21 mouse cellular contexts compared by ENCODE assay signal in the genomic region with DNA sequence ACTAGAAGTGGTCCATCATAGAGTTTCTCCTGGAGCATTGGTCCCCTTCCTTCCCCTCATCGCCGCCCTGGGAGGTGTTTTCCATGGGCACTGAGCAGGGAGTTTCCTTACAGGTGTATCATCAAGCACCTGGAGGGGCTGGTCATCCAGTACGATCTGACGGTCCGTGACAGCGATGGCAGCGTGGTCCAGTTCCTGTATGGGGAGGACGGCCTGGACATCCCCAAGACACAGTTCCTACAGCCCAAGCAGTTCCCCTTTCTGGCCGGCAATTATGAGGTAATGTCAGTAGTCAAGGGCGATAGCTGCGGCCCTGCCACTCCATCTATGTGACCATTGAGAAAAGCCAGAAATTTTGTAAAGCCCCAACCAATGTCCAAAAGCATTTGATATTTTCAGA. TPM values are rescaled to one million over a fixed set of nuclear protein-coding genes. Genes with fewer than 3 reads are reported as not detected.
A peak's percentile ranks its signal among the peaks of the same experiment; 100 is the strongest.
DNase-seq lines count a peak whose midpoint lies in the region; ATAC-seq and TF ChIP-seq lines count a peak whose summit lies in the region.
"Had no signal": no experiment of that assay in that cellular context is flagged by ENCODE, and none has a peak within 500 bp of the region (broad histone marks: within the 10 kb centered on the region; RNA-seq: fewer than 3 reads in every experiment).

No protein-coding gene starts in this region.

- H3K9me3 ChIP-seq in G1E (replicated peaks): no peaks in the 10 kb centered on the region
- H3K9me3 ChIP-seq: embryonic facial prominence, embryonic 13.5 days; forebrain, embryonic 13.5 days; heart, embryonic 12.5 days; hindbrain, embryonic 10.5 days had no signal

- H3K36me3 ChIP-seq in G1E (replicated peaks) (peaks cover 78% of the 10 kb centered on the region), macrophage (ENCODE audit: inconsistent target) (no peaks in the 10 kb centered on the region)

- no peaks in the 10 kb centered on the region for H3K27me3 ChIP-seq in G1E (ENCODE audit: insufficient read depth, low read length)
- H3K27me3 ChIP-seq: CH12.LX; embryonic facial prominence, embryonic 13.5 days; forebrain, embryonic 13.5 days; heart, embryonic 12.5 days had no signal

- H3K4me1 ChIP-seq in G1E (ENCODE audit: insufficient read depth, low read depth, low read length): peaks cover 18% of the 10 kb centered on the region
- H3K4me1 ChIP-seq: forebrain, embryonic 13.5 days; hindbrain, embryonic 10.5 days had no signal

- no peak for ATAC-seq in G1E (ENCODE audit: extremely low read depth, insufficient number of reproducible peaks, low FRiP score, poor library complexity, severe bottlenecking)
- no peak for ATAC-seq in erythroid progenitor cell, adult 5-6 weeks (replicated peaks; ENCODE audit: low FRiP score, poor library complexity, severe bottlenecking)
- ATAC-seq: forebrain, embryonic 13.5 days had no signal

- H3K79me2 ChIP-seq in macrophage (ENCODE audit: inconsistent target): no peaks in the 10 kb centered on the region

- H3K27ac ChIP-seq in macrophage: peak overlapping the region; percentile 41
- H3K27ac ChIP-seq: embryonic facial prominence, embryonic 13.5 days; forebrain, embryonic 13.5 days; heart, adult 2 months; hindbrain, embryonic 10.5 days; hindbrain, embryonic 14.5 days had no signal

- WGBS in macrophage (ENCODE audit: missing documents): 37% methylated on average over 11 of the region's 11 CpGs

- TF ChIP-seq CTCF in G1E (IDR thresholded peaks at IDR 0.05; ENCODE audit: low read depth, low read length): no peak

- H3K4me3 ChIP-seq in G1E (ENCODE audit: low read depth, low read length) (no peak overlapping the region), macrophage (ENCODE audit: inconsistent target) (no peak overlapping the region)
- H3K4me3 ChIP-seq: embryonic facial prominence, embryonic 13.5 days; forebrain, embryonic 13.5 days; heart, adult 2 months; heart, embryonic 12.5 days; hindbrain, embryonic 10.5 days had no signal

- DNase-seq in layer of hippocampus, adult 9-11 months: peak; percentile 38
- DNase-seq in layer of hippocampus, postnatal 25 days (ENCODE audit: extremely low spot score in 1 of 2, low spot score in 1 of 2): no peak
- DNase-seq in G1E (ENCODE audit: low spot score): peak; percentile 11
- peak; percentile 34 to 57 for DNase-seq in monocyte, adult 2 months (ENCODE audit: low read depth in 1 of 2, low spot score in 2 of 2)
- DNase-seq in right cerebral cortex, postnatal 25 days: no peak
- DNase-seq in frontal cortex, postnatal 36 days (ENCODE audit: low spot score in 2 of 2): no peak
- DNase-seq: adrenal gland, adult 8-10 months; adrenal gland, postnatal 36 days; cerebellum, adult 11 months; cerebellum, adult 8-10 months; cerebellum, postnatal 14 days; gastrocnemius, postnatal 36 days; heart, adult 2 months had no signal

RNA-seq across cellular contexts. Expression of a gene that starts 54.7 kb away (rescaled TPM):
- total RNA-seq in layer of hippocampus, postnatal 25 days (2021): 10 to 100 TPM; 31.0 to 35.8 TPM
- total RNA-seq in G1E (2014; fragmentation: Nextera tagmentation) (55.2 and 62.4 TPM in 2 replicates), G1E (2017) (72.1 and 79.5 TPM in 2 replicates)
- polyA plus RNA-seq in G1E (2012) (18.7 and 31.8 TPM in 2 replicates), macrophage (2018) (6.1 to 26.9 TPM (median 16.6 TPM) in 3 replicates)
- total RNA-seq in macrophage (2018; cell fraction: chromatin; rRNA removed): 10 to 100 TPM in 24 of 26 experiments, 1 to 10 TPM in 2; 9.3 to 50.1 (median 26.3) TPM
- 10 to 100 TPM in 11 of 26 experiments, 1 to 10 TPM in 15; 5.5 to 15.6 (median 9.3) TPM for total RNA-seq in macrophage (2018; cell fraction: cytosol; rRNA removed)
- 10 to 100 TPM in 20 of 26 experiments, 1 to 10 TPM in 6; 5.1 to 50.8 (median 13.2) TPM for total RNA-seq in macrophage (2018; cell fraction: nucleus; rRNA removed)
- total RNA-seq in erythroid progenitor cell, adult 5-6 weeks (2015; ENCODE audit: low replicate concordance): 7.9 and 21.4 TPM in 2 replicates
- 5.9 and 6.7 TPM in 2 replicates for total RNA-seq in erythroid progenitor cell, adult 5-6 weeks (2017; ENCODE audit: low replicate concordance)

RNA-seq across cellular contexts. Expression of a gene that starts 55.0 kb away (rescaled TPM):
- 10 to 100 TPM; 63.0 to 70.3 TPM for total RNA-seq in layer of hippocampus, postnatal 25 days (2021)
- total RNA-seq in G1E (2014; fragmentation: Nextera tagmentation) (143 and 173 TPM in 2 replicates), G1E (2017) (191 and 198 TPM in 2 replicates)
- polyA plus RNA-seq in G1E (2012) (4.3 and 6.2 TPM in 2 replicates), macrophage (2018) (13.1 to 37.8 TPM (median 34.7 TPM) in 3 replicates)
- 100 to 1,000 TPM in 7 of 26 experiments, 10 to 100 TPM in 19; 17.0 to 123 (median 77.9) TPM for total RNA-seq in macrophage (2018; cell fraction: chromatin; rRNA removed)
- 10 to 100 TPM; 10.5 to 19.9 (median 14.5) TPM for total RNA-seq in macrophage (2018; cell fraction: cytosol; rRNA removed)
- 100 to 1,000 TPM in 2 of 26 experiments, 10 to 100 TPM in 24; 11.6 to 119 (median 36.1) TPM for total RNA-seq in macrophage (2018; cell fraction: nucleus; rRNA removed)
- total RNA-seq in erythroid progenitor cell, adult 5-6 weeks (2015; ENCODE audit: low replicate concordance): 55.1 and 91.0 TPM in 2 replicates
- total RNA-seq in erythroid progenitor cell, adult 5-6 weeks (2017; ENCODE audit: low replicate concordance): 42.0 and 47.4 TPM in 2 replicates

Comparison
In these comparisons a context has a peak if more than half of its experiments do, and no peak if none do; other contexts are left out.
1. DNase-seq: peak in layer of hippocampus, adult 9-11 months (single experiment), G1E (single experiment) and monocyte, adult 2 months (2 of 2); none in layer of hippocampus, postnatal 25 days (0 of 2), right cerebral cortex, postnatal 25 days (single experiment) and frontal cortex, postnatal 36 days (0 of 2).